Mouse (Mus musculus) hindbrain, embryonic 16.5 days (tissue): Measurements from ENCODE around the gene Zfpl1. TPM values are rescaled to one million over a fixed set of nuclear protein-coding genes. Genes with fewer than 3 reads are reported as not detected.

Source experiments
- ATAC-seq: fragments of 200-750 bp; cut with Nextera tagmentation; 2 replicates; pipeline ENCODE4 v1.8.0; 2017; ENCODE audit warnings: moderate TSS enrichment, moderate library complexity
- H3K27ac ChIP-seq: fragments of 300-500 bp; sonication (generic); 2 replicates; pipeline ENCODE4 v1.5.1; 2014; ENCODE audit warnings: low read depth, mild to moderate bottlenecking, control low read depth, low read length, moderate library complexity
- H3K27me3 ChIP-seq: fragments of 300-500 bp; sonication (generic); replicated peaks from 2 replicates; pipeline ENCODE4 v1.6.1; 2014; ENCODE audit warnings: low read length; ENCODE audit not compliant: control insufficient read depth, insufficient read depth
- H3K36me3 ChIP-seq: fragments of 300-500 bp; sonication (generic); 2 replicates; pipeline ENCODE4 v1.6.1; 2014; ENCODE audit warnings: mild to moderate bottlenecking, low read length, moderate library complexity, mixed read lengths; ENCODE audit not compliant: control insufficient read depth, insufficient read depth
- H3K4me1 ChIP-seq: fragments of 300-500 bp; sonication (generic); 2 replicates; pipeline ENCODE4 v1.6.1; 2014; ENCODE audit warnings: low read depth, low read length; ENCODE audit not compliant: control insufficient read depth, insufficient read depth
- H3K4me2 ChIP-seq: fragments of 300-500 bp; sonication (generic); 2 replicates; pipeline ENCODE4 v1.6.1; 2014; ENCODE audit warnings: mild to moderate bottlenecking, low read length, control low read depth, moderate library complexity
- H3K4me3 ChIP-seq: fragments of 300-500 bp; sonication (generic); 2 replicates; pipeline ENCODE4 v1.5.1; 2014; ENCODE audit warnings: mild to moderate bottlenecking, low read length, control low read depth, moderate library complexity
- H3K9ac ChIP-seq: fragments of 300-500 bp; sonication (generic); 2 replicates; pipeline ENCODE4 v1.6.1; 2014; ENCODE audit warnings: low read depth, mild to moderate bottlenecking, control low read depth, low read length, moderate library complexity
- H3K9me3 ChIP-seq: fragments of 300-500 bp; sonication (generic); 2 replicates; pipeline ENCODE4 v1.6.1; 2014; ENCODE audit warnings: mild to moderate bottlenecking, low read length, moderate library complexity; ENCODE audit not compliant: control insufficient read depth
- WGBS: fragments of 180-500 bp; shearing (Covaris S2); extraction: QIAGEN DNeasy Blood & Tissue Kit; methylation state at CpG from one replicate; pipeline ENCODE4 v1.1.7; 2014; 5-methylcytosine and 5-hydroxymethylcytosine counted together
- microRNA-seq: library from miRNA; unstranded; fragments of <30 nt; microRNA quantifications from one replicate; pipeline ENCODE4, GENCODE M21; 2017
- polyA plus RNA-seq: library from polyadenylated mRNA; unstranded; fragments of >200 nt; fragmentation: Nextera tagmentation; extraction: Ambion mirVana; gene quantifications from 2 replicates; pipeline ENCODE4 v1.2.1, GENCODE M21; 2015

The Zfpl1 gene
- polyA plus RNA-seq, 1 experiment from 2014 or later = 74.8 TPM

GRCm38 (mm10) chr19:6042293-6042692 lies 42.5 kb downstream of the Zfpl1 start:
- no peak for ATAC-seq
- no peak overlapping the region for H3K27ac ChIP-seq
- H3K9me3 ChIP-seq = no peaks in the 10 kb centered on the region
- H3K27me3 ChIP-seq = no peaks in the 10 kb centered on the region
- peaks cover 7% of the 10 kb centered on the region for H3K4me1 ChIP-seq
- no peak overlapping the region for H3K4me2 ChIP-seq
- no peaks in the 10 kb centered on the region for H3K36me3 ChIP-seq
- H3K4me3 ChIP-seq = no peak overlapping the region
- H3K9ac ChIP-seq = no peak overlapping the region
- WGBS = 66% methylated on average over 9 of the region's 9 CpGs

GRCm38 (mm10) chr19:6040002-6040401 lies 44.8 kb downstream of the Zfpl1 start:
- Histone ChIP-seq H3K4me2 (no peak overlapping the region), H3K36me3 (no peaks in the 10 kb centered on the region), H3K27me3 (no peaks in the 10 kb centered on the region), H3K27ac (no peak overlapping the region), H3K9ac (no peak overlapping the region), H3K4me1 (peaks cover 1% of the 10 kb centered on the region), H3K4me3 (no peak overlapping the region), H3K9me3 (no peaks in the 10 kb centered on the region)
- no peak for ATAC-seq

GRCm38 (mm10) chr19:6038326-6038725 lies 46.4 kb downstream of the Zfpl1 start:
- Histone ChIP-seq H3K36me3 (no peaks in the 10 kb centered on the region), H3K27me3 (no peaks in the 10 kb centered on the region), H3K27ac (no peak overlapping the region), H3K9ac (no peak overlapping the region; the same call in 1 of the 2 replicates), H3K4me1 (no peaks in the 10 kb centered on the region), H3K4me2 (no peak overlapping the region), H3K9me3 (no peaks in the 10 kb centered on the region), H3K4me3 (no peak overlapping the region)
- 78% methylated on average over 7 of the region's 7 CpGs for WGBS
- no peak for ATAC-seq

GRCm38 (mm10) chr19:6037695-6038094 lies 47.1 kb downstream of the Zfpl1 start:
- no peaks in the 10 kb centered on the region for H3K9me3 ChIP-seq
- no peaks in the 10 kb centered on the region for H3K36me3 ChIP-seq
- H3K4me1 ChIP-seq = no peaks in the 10 kb centered on the region
- ATAC-seq = no peak
- H3K4me3 ChIP-seq = no peak overlapping the region
- no peaks in the 10 kb centered on the region for H3K27me3 ChIP-seq
- no peak overlapping the region for H3K27ac ChIP-seq
- no peak overlapping the region for H3K9ac ChIP-seq
- no peak overlapping the region for H3K4me2 ChIP-seq

GRCm38 (mm10) chr19:6035966-6036585 lies 48.7 kb downstream of the Zfpl1 start:
- no peak overlapping the region for H3K9ac ChIP-seq
- H3K36me3 ChIP-seq = no peaks in the 10 kb centered on the region
- no peaks in the 10 kb centered on the region for H3K9me3 ChIP-seq
- no peak for ATAC-seq
- H3K27ac ChIP-seq = no peak overlapping the region
- no peaks in the 10 kb centered on the region for H3K4me1 ChIP-seq
- 83% methylated on average over 9 of the region's 9 CpGs for WGBS
- no peaks in the 10 kb centered on the region for H3K27me3 ChIP-seq
- H3K4me2 ChIP-seq = no peak overlapping the region
- no peak overlapping the region for H3K4me3 ChIP-seq

Small RNA genes lying within 50 kb of the gene (microRNA-seq; reads per million reads assigned to microRNA genes)
- not detected for gene Mir6988

Other genes with a start within 250 kb of the Zfpl1 start
- gene Frmd8, start 209.7 kb downstream of the Zfpl1 start, polyA plus RNA-seq = 18.1 and 20.1 TPM in 2 replicates
- 2.2 and 2.6 TPM in 2 replicates for gene Slc25a45, start 207.1 kb downstream of the Zfpl1 start, polyA plus RNA-seq
- gene Tigd3, start 190.8 kb downstream of the Zfpl1 start, polyA plus RNA-seq = 10.0 and 10.2 TPM in 2 replicates
- 94.0 and 117 TPM in 2 replicates for gene Dpf2, start 171.9 kb downstream of the Zfpl1 start, polyA plus RNA-seq
- gene Cdc42ep2, start 160.1 kb downstream of the Zfpl1 start, polyA plus RNA-seq = 22.2 and 23.4 TPM in 2 replicates
- gene Pola2, start 120.8 kb downstream of the Zfpl1 start, polyA plus RNA-seq = 22.4 and 26.6 TPM in 2 replicates
- gene Slc22a20, start 98.8 kb downstream of the Zfpl1 start, polyA plus RNA-seq = not detected in 2 replicates
- 5.2 and 5.6 TPM in 2 replicates for gene Capn1, start 69.1 kb downstream of the Zfpl1 start, polyA plus RNA-seq
- 29.0 and 38.4 TPM in 2 replicates for gene Syvn1, start 38.4 kb downstream of the Zfpl1 start, polyA plus RNA-seq
- gene Mrpl49, start 27.2 kb downstream of the Zfpl1 start, polyA plus RNA-seq = 62.4 and 68.8 TPM in 2 replicates
- gene Fau, start 27.1 kb downstream of the Zfpl1 start, polyA plus RNA-seq = 471 and 479 TPM in 2 replicates
- 31.5 and 35.2 TPM in 2 replicates for gene Znhit2, start 23.8 kb downstream of the Zfpl1 start, polyA plus RNA-seq
- gene Tm7sf2, start 16.6 kb downstream of the Zfpl1 start, polyA plus RNA-seq = 61.3 and 64.6 TPM in 2 replicates
- gene Vps51, start 7.7 kb downstream of the Zfpl1 start, polyA plus RNA-seq = 89.5 and 91.3 TPM in 2 replicates
- gene Tmem262, start 4.9 kb downstream of the Zfpl1 start, polyA plus RNA-seq = not detected in 2 replicates
- 1.2 and 1.5 TPM in 2 replicates for gene Gm28374, start 2.7 kb downstream of the Zfpl1 start, polyA plus RNA-seq
- 6.8 and 7.7 TPM in 2 replicates for gene Cdca5, start within 50 bp of the Zfpl1 start, polyA plus RNA-seq
- gene AC131692.1, start 9.5 kb upstream of the Zfpl1 start, polyA plus RNA-seq = not detected in 2 replicates
- gene Naaladl1, start 20.8 kb upstream of the Zfpl1 start, polyA plus RNA-seq = 0.41 and 0.43 TPM in 2 replicates
- 48.5 and 53.9 TPM in 2 replicates for gene Sac3d1, start 33.7 kb upstream of the Zfpl1 start, polyA plus RNA-seq
- gene Snx15, start 43.3 kb upstream of the Zfpl1 start, polyA plus RNA-seq = 64.3 and 66.9 TPM in 2 replicates
- gene Batf2, start 56.0 kb upstream of the Zfpl1 start, polyA plus RNA-seq = not detected in 2 replicates
- gene Arl2, start 56.6 kb upstream of the Zfpl1 start, polyA plus RNA-seq = 154 and 162 TPM in 2 replicates
- 0.10 TPM in 1 of 2 replicates, not detected in the other for gene Majin, start 99.4 kb upstream of the Zfpl1 start, polyA plus RNA-seq
- gene Gpha2, start 141.4 kb upstream of the Zfpl1 start, polyA plus RNA-seq = not detected in 2 replicates
- gene Ppp2r5b, start 150.9 kb upstream of the Zfpl1 start, polyA plus RNA-seq = 161 and 167 TPM in 2 replicates
- 11.7 and 16.7 TPM in 2 replicates for gene Atg2a, start 156.7 kb upstream of the Zfpl1 start, polyA plus RNA-seq
- gene Ehd1, start 191.8 kb upstream of the Zfpl1 start, polyA plus RNA-seq = 105 and 113 TPM in 2 replicates
- gene Cdc42bpg, start 221.5 kb upstream of the Zfpl1 start, polyA plus RNA-seq = 0.26 and 0.31 TPM in 2 replicates